Mouse (Mus musculus) small intestine, adult 2 months (tissue): ENCODE measurements around the gene Cacnb4. TPM values are rescaled to one million over a fixed set of nuclear protein-coding genes. Genes with fewer than 3 reads are reported as not detected.

Source experiments
- H3K27ac ChIP-seq: fragments of 200-500 bp; 2 replicates; pipeline ENCODE4 v1.5.1; 2012; ENCODE audit warnings: low read depth, low read length, control low read depth, inconsistent platforms; ENCODE audit not compliant: insufficient read depth
- H3K27me3 ChIP-seq: fragments of 200-500 bp; 2 replicates; pipeline ENCODE4 v1.6.1; 2012; ENCODE audit warnings: mild to moderate bottlenecking, moderate library complexity, low read length, inconsistent platforms; ENCODE audit not compliant: control insufficient read depth, insufficient read depth
- H3K36me3 ChIP-seq: fragments of 200-500 bp; 2 replicates; pipeline ENCODE4 v1.6.1; 2012; ENCODE audit warnings: mild to moderate bottlenecking, low read length, control low read depth, inconsistent platforms; ENCODE audit not compliant: control insufficient read depth, insufficient read depth
- H3K4me1 ChIP-seq: fragments of 200-500 bp; 2 replicates; pipeline ENCODE4 v1.6.1; 2012; ENCODE audit warnings: low read length, inconsistent platforms, mixed read lengths; ENCODE audit not compliant: control insufficient read depth, insufficient read depth, insufficient read length
- H3K4me3 ChIP-seq: fragments of 200-500 bp; 2 replicates; pipeline ENCODE4 v1.5.1; 2012; ENCODE audit warnings: low read depth, mild to moderate bottlenecking, control low read depth, inconsistent platforms, low read length, moderate library complexity
- CTCF ChIP-seq: fragments of 200-500 bp; IDR thresholded peaks from 2 replicates; pipeline ENCODE4 v1.5.1; 2012; ENCODE audit warnings: low read depth, mild to moderate bottlenecking, control low read depth, inconsistent platforms, low read length, moderate library complexity, mixed read lengths; ENCODE audit not compliant: insufficient replicate concordance, insufficient read length; ENCODE audit errors: extremely low read depth
- POLR2A ChIP-seq: fragments of 200-500 bp; IDR thresholded peaks from 2 replicates; pipeline ENCODE4 v1.6.1; 2012; ENCODE audit warnings: low read depth, mild to moderate bottlenecking, control low read depth, inconsistent platforms, low read length, moderate library complexity
- WGBS: fragments of 180-500 bp; shearing (Covaris S2); methylation state at CpG from one replicate; pipeline ENCODE4 v1.1.7; 2018; 5-methylcytosine and 5-hydroxymethylcytosine counted together
- polyA plus RNA-seq: library from polyadenylated mRNA; depleted of rRNA; stranded (reverse); fragments of >200 nt; gene quantifications from 2 replicates; pipeline ENCODE4 v1.2.3, GENCODE M21; 2012

The Cacnb4 gene
- polyA plus RNA-seq, 1 experiment: 0.03 TPM

DNA sequence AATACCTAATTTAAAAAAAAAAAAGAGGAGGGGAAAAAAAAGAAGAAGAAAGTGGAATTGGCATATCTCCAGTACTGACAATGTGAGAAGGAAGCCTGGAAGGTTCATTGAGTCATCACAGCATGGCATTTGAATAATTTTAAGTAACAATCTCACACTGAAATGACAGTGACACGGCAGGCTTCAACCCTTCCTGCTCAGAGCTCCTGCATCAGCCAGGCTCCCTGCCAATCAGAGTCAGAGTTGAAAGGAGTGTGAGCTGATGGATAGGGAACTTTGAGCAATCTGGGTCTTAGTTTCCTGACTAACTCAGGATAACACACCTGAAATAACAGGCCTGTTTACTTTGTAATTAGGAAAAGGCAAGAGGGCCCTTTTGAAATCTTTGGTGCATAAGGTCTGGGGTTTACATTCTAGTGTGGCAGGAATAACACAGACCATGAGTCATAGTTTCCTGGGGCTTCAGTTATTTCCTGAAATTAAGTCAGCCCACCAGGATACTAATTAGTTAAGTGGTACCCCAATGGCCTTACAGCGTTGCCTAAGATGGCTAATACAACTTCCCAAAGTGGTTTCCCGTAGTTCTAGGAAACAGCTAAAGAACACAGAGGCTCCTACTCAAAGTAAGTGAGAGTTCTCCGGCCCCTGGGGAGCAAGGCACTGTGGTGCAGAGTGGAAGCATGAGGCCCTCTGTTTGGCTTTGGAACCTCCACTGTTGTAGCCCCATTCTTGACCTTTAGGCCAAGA, 204.9 kb downstream of the Cacnb4 start:
- no peak overlapping the region for H3K27ac ChIP-seq
- H3K36me3 ChIP-seq: no peaks in the 10 kb centered on the region
- 0 out of 2 replicates have a peak, but pooled peaks cover 3% of the 10 kb centered on the region for H3K4me1 ChIP-seq
- WGBS: 56% methylated on average over 4 of the region's 4 CpGs
- no peaks in the 10 kb centered on the region for H3K27me3 ChIP-seq
- H3K4me3 ChIP-seq: no peak overlapping the region
- TF ChIP-seq POLR2A: no peak
- TF ChIP-seq CTCF: no peak

DNA sequence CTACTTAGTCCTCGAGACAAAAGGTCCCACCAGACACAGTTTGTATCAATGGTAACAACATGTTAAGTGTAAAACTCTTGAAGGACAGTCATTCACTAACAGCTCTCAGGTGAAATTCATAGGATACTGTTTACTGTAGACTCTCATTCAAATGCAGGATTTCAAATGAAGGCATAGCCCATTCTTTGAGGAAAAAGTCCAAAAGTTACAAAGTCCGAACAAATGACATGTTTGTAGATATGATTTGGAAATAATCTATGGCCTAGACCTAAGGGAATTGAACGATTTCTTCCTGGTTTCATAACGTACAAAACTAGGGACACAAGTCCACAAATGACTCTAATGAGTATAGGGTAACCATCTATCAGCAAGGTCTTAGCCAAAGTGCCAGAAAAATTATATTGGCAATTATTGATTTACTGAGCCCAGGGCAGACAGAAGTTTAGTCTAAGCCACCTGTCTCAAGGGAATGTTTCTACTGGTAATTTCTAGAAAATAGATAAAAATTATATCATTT, 206.5 kb downstream of the Cacnb4 start:
- Histone ChIP-seq H3K4me1 (0 out of 2 replicates have a peak, but pooled peaks cover 3% of the 10 kb centered on the region), H3K36me3 (no peaks in the 10 kb centered on the region), H3K27ac (no peak overlapping the region), H3K4me3 (no peak overlapping the region), H3K27me3 (no peaks in the 10 kb centered on the region)
- TF ChIP-seq CTCF: no peak
- TF ChIP-seq POLR2A: no peak
- WGBS: 35% methylated on average over 4 of the region's 4 CpGs

DNA sequence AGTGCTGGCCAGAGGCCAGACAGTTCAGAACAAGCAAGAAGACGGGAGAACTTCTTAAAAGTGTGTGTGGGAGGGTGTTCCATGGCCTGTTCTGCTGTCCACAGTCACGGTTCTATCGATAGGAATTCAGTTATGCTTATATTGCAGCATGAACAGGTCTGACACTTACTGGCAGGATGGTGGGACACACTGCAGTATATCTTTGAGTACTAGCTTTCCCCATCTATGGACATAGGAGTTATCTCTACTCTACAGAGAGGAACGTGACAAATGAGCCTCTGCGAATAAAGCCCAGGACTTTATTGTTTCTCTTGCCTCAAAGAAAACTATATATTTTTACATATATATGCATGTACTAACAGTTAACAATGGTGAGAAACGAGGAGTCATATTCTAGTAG, 209.0 kb downstream of the Cacnb4 start:
- no peaks in the 10 kb centered on the region for H3K27me3 ChIP-seq
- no peaks in the 10 kb centered on the region for H3K4me1 ChIP-seq
- H3K27ac ChIP-seq: no peak overlapping the region
- no peak overlapping the region for H3K4me3 ChIP-seq
- 81% methylated on average over 6 of the region's 6 CpGs for WGBS
- TF ChIP-seq CTCF: no peak
- no peak for TF ChIP-seq POLR2A
- H3K36me3 ChIP-seq: no peaks in the 10 kb centered on the region

DNA sequence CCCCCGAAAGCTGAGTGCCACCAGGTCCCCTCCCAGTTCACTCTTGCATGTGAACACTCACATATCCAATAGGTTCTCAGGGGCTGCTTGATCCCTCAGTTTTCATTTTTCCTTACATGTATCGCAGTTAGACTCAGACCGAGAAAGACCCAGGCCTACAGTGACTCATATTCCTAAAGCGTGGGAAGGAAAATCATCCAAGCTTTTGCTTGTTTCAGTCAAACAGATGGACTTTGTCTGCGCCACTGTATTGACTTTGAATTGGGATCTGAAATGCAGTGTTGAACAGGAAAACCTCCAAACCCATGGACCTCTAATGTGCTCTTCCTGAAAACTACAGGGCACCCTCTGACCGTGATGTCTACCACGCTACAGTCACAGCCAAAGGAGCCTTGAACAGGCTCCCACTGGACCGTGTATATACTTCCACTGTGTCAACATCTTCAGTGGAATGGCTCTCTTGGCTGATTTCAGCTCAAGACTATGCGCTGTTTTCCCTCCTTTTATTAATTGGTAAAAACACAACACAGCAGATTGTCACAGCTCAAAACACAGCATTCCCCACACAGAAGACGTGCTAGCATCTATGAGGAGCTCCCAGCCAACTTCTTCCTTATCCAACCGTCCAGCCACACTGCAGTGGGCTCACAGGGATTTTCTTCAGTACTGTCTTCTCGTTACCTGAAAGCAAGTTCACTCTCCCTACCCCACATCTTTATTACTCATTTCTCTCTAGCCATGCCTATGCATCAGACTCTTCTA, 215.2 kb downstream of the Cacnb4 start:
- TF ChIP-seq POLR2A (no peak), CTCF (no peak)
- WGBS: 85% methylated on average over 12 of the region's 12 CpGs
- Histone ChIP-seq H3K36me3 (no peaks in the 10 kb centered on the region), H3K27ac (no peak overlapping the region), H3K4me3 (no peak overlapping the region), H3K4me1 (no peaks in the 10 kb centered on the region), H3K27me3 (no peaks in the 10 kb centered on the region)

DNA sequence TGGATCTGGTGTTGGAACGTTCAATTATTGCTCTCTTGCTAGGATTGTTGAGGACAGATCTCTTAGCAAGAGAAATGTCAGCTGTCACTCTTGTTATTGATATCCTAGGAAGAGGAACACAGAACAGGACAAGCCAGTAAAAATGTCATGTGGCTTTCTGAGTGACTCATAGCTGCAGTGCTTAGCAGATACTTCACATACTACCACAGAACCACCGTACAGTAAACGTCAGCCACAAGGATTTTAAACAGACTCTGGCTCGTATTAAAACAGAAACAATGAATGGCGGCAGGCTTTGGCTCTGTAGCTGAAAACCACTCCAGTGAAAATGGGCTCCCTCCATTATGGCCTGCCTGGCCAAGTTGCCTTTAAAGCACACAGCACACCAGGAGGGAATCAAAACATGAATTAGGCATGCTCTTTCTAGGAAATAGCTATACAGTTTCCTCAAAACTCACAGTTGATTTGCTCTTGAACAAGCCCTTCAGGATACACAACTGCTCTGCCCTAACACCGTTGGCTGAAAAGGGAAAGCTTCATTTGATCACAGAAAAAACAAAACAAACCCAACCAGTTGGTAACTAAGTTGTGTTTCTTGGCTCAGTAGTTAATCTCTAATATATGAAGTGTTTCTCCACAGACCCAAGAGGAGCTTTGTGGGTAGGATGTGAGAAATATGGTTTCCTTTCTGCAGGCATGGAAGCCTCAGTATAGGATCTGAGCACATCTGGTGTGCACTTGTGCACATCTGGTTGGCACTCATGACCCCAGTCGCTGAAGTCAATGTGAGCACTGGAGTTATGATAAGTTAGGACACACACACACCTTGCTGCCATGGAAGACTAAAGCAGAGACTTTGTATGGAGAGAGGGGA, 220.8 kb downstream of the Cacnb4 start:
- H3K4me3 ChIP-seq: no peak overlapping the region
- H3K36me3 ChIP-seq: no peaks in the 10 kb centered on the region
- 62% methylated on average over 7 of the region's 7 CpGs for WGBS
- no peaks in the 10 kb centered on the region for H3K4me1 ChIP-seq
- no peak for TF ChIP-seq POLR2A
- no peak for TF ChIP-seq CTCF
- H3K27ac ChIP-seq: no peak overlapping the region
- no peaks in the 10 kb centered on the region for H3K27me3 ChIP-seq

DNA sequence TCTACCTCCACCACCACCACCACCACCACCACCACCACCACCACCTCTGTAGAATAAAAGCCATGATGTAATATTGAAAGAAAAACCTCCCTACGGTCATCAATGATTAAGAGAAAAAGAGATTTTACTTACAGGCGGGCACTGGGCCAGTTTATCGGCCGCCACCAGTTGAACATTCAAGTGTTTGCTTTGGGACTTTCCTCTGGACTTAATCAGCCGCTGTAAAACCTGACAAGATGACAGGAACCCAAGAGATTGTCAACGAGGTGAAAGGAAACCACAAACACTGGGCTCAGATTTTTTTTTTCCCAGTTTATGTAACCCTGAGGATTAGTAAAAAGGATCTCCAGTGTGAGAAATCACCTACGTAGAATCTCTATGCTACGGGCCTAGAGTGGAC, 226.8 kb downstream of the Cacnb4 start:
- Histone ChIP-seq H3K27ac (no peak overlapping the region), H3K36me3 (no peaks in the 10 kb centered on the region), H3K4me1 (peaks cover 4% of the 10 kb centered on the region; the same call in 1 of the 2 replicates), H3K4me3 (no peak overlapping the region), H3K27me3 (no peaks in the 10 kb centered on the region)
- 43% methylated on average over 8 of the region's 8 CpGs for WGBS
- TF ChIP-seq CTCF (no peak), POLR2A (no peak)

DNA sequence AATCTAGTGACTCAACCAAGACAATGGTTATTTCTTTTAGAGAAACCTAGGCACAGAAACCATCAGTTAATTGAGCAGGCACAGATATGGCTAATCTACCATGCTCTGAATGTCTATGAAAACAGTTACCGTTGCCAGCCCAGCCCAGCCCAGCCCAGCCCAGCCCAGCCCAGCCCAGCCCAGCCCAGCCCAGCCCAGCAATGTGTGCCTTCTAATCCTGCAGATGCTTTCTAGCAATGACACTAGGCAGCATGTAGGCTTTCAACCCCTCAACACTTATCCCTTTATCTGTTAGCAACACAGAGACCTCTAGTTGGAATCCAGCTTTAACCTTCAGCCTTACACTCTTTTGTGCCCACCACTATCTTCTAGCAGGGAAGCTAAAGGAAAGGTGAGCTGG, 227.7 kb downstream of the Cacnb4 start:
- no peak overlapping the region for H3K27ac ChIP-seq
- TF ChIP-seq POLR2A (no peak), CTCF (no peak)
- H3K4me3 ChIP-seq: no peak overlapping the region
- H3K4me1 ChIP-seq: peaks cover 4% of the 10 kb centered on the region; the same call in 1 of the 2 replicates
- no peaks in the 10 kb centered on the region for H3K27me3 ChIP-seq
- no peaks in the 10 kb centered on the region for H3K36me3 ChIP-seq
- 26% methylated on average over 1 of the region's 1 CpGs for WGBS
